Mouse (Mus musculus) heart, embryonic 10.5 days (tissue): ENCODE measurements around the gene Zfp973. TPM values are rescaled to one million over a fixed set of nuclear protein-coding genes. Genes with fewer than 3 reads are reported as not detected.
"Not testable (repeated sequence)": the region's sequence is repeated elsewhere in the genome, so short reads cannot be mapped to it uniquely, and the experiment has no call there.

Experiments
- DNase-seq: peaks from one replicate; pipeline ENCODE4 v3.0.0-alpha.2; 2017; ENCODE audit warnings: low spot score
- H3K27ac ChIP-seq: fragments of 300-500 bp; sonication (generic); 2 replicates; pipeline ENCODE4 v1.5.1; 2016; ENCODE audit warnings: mild to moderate bottlenecking
- H3K27me3 ChIP-seq: fragments of 300-500 bp; sonication (generic); 2 replicates; pipeline ENCODE4 v1.6.1; 2016; ENCODE audit warnings: mild to moderate bottlenecking; ENCODE audit not compliant: poor library complexity, insufficient read depth, severe bottlenecking
- H3K36me3 ChIP-seq: fragments of 300-500 bp; sonication (generic); 2 replicates; pipeline ENCODE4 v1.6.1; 2016; ENCODE audit warnings: mild to moderate bottlenecking, moderate library complexity
- H3K4me1 ChIP-seq: fragments of 300-500 bp; sonication (generic); 2 replicates; pipeline ENCODE4 v1.6.1; 2016; ENCODE audit warnings: mild to moderate bottlenecking
- H3K4me3 ChIP-seq: fragments of 300-500 bp; sonication (generic); 2 replicates; pipeline ENCODE4 v1.5.1; 2016; ENCODE audit warnings: mild to moderate bottlenecking, moderate library complexity
- H3K9me3 ChIP-seq: fragments of 300-500 bp; sonication (generic); 2 replicates; pipeline ENCODE4 v1.6.1; 2016; ENCODE audit warnings: mild to moderate bottlenecking, moderate library complexity
- WGBS: fragments of 180-500 bp; shearing (Covaris S2); methylation state at CpG from one replicate; pipeline ENCODE4 v1.1.7; 2016; 5-methylcytosine and 5-hydroxymethylcytosine counted together
- polyA plus RNA-seq: library from polyadenylated mRNA; unstranded; fragments of >200 nt; fragmentation: Nextera tagmentation; extraction: Ambion mirVana; gene quantifications from 2 replicates; pipeline ENCODE4 v1.2.1, GENCODE M21; 2016

Zfp973 gene
- polyA plus RNA-seq: 11.5 and 11.7 TPM in 2 replicates

GRCm38 (mm10) chr2:176670222-176670621, at the start of gene Zfp973:
TSS of gene Zfp973 (plus strand) at chr2:176670522.
- WGBS: no CpG with 5 or more reads among the region's 6 CpGs
- not testable (repeated sequence) for H3K27me3 ChIP-seq, H3K4me3 ChIP-seq, DNase-seq, H3K36me3 ChIP-seq, H3K9me3 ChIP-seq, H3K27ac ChIP-seq, H3K4me1 ChIP-seq

GRCm38 (mm10) chr2:176636244-176636643, 34.1 kb upstream of the Zfp973 start, which contains the start of gene Gm14308:
TSS of gene Gm14308 (minus strand) at chr2:176636344.
- H3K36me3 ChIP-seq, H3K4me3 ChIP-seq, DNase-seq, H3K4me1 ChIP-seq, H3K27me3 ChIP-seq, H3K9me3 ChIP-seq, H3K27ac ChIP-seq: not testable (repeated sequence)
- WGBS: no CpG with 5 or more reads among the region's 4 CpGs

GRCm38 (mm10) chr2:176708051-176708450, 37.7 kb downstream of the Zfp973 start, which contains the start of gene Gm14305:
TSS of gene Gm14305 (plus strand) at chr2:176708328.
- 5% methylated on average over 3 of the region's 6 CpGs for WGBS
- not testable (repeated sequence) for H3K27ac ChIP-seq

More at GRCm38 (mm10) chr2:176708051-176708450, 37.7 kb downstream of the Zfp973 start, which contains the start of gene Gm14305:
- H3K36me3 ChIP-seq, H3K9me3 ChIP-seq, DNase-seq, H3K4me1 ChIP-seq, H3K27me3 ChIP-seq: not testable (repeated sequence)
- peak within 1 kb of the TSS; percentile 54 for H3K4me3 ChIP-seq

Other genes with a start within 250 kb of the Zfp973 start
- 15.3 and 16.7 TPM in 2 replicates for gene Gm14435, start 246.9 kb upstream of the Zfp973 start, polyA plus RNA-seq
- 1.9 TPM in 1 of 2 replicates, not detected in the other for gene Gm14434, start 183.7 kb upstream of the Zfp973 start, polyA plus RNA-seq
- not detected in 2 replicates for gene Zfp967, start 149.5 kb upstream of the Zfp973 start, polyA plus RNA-seq
- gene Gm14308, start 34.2 kb upstream of the Zfp973 start, polyA plus RNA-seq: 8.9 and 11.1 TPM in 2 replicates
- 30.4 and 31.4 TPM in 2 replicates for gene Gm14305, start 37.8 kb downstream of the Zfp973 start, polyA plus RNA-seq
- gene Gm14295, start 128.1 kb downstream of the Zfp973 start, polyA plus RNA-seq: 17.0 and 18.9 TPM in 2 replicates
- gene Gm14408, start 160.6 kb downstream of the Zfp973 start, polyA plus RNA-seq: not detected in 2 replicates